Mouse (Mus musculus) hematopoietic stem cell, adult 5-6 weeks (primary cell): ENCODE data around the gene Kdm4c. TPM values are rescaled to one million over a fixed set of nuclear protein-coding genes. Genes with fewer than 3 reads are reported as not detected.
A peak's percentile ranks its signal among the peaks of the same experiment; 100 is the strongest.
"Not testable (repeated sequence)": the region's sequence is repeated elsewhere in the genome, so short reads cannot be mapped to it uniquely, and the experiment has no call there.

Source experiments
- ATAC-seq, 2 experiments: fragments of 125-278 bp in 1 of 2; replicated peaks in 1 of 2; 2 replicates each; pipeline ENCODE4 v1.8.0; 2016 to 2017; ENCODE audit warnings: inconsistent platforms in 2 of 2, mild to moderate bottlenecking in 2 of 2, moderate number of reproducible peaks in 2 of 2, low read depth in 1 of 2, moderate TSS enrichment in 1 of 2; ENCODE audit not compliant: low FRiP score in 2 of 2, poor library complexity in 2 of 2, severe bottlenecking in 2 of 2, insufficient read depth in 1 of 2, low TSS enrichment in 1 of 2
- total RNA-seq: library from RNA; stranded (forward); fragments of 172-1452, 232-1000 nt; gene quantifications from 2 replicates; pipeline ENCODE4 v1.2.3, GENCODE M21; 2017

The Kdm4c gene
- 29.0 and 32.0 TPM in 2 replicates for total RNA-seq

GRCm38 (mm10) chr4:74242176-74242575 is at the start of gene Kdm4c:
Gene Kdm4c, plus strand, starts transcription at chr4:74242497.
- no peak for ATAC-seq

DNA sequence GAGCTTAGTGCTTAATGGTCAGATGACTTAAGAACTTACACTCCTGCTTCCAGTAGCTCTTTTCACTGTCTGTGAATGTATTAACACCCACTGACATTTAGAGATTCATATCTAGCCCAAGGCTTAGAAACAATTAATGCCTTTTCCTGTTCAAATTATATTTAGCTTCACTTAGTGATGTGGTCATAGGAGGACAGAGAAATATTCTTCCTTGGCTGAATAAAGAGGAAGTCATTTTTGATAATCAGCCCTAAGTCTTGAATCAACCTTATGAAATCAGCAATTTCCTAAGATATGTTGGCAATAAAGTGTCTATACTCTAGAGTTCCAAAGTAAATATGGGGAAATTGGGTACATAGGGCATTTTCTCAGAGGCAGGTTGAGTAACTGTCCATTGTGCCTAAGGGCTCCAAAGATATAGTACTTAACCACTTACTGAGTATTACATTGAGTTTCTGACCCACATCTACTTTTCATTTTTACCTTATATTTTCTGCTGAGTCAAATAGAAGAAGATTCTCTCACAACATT is 41.0 kb upstream of the Kdm4c start:
- no peak; a peak in 1 of 4 replicates for ATAC-seq

- ATAC-seq: not testable (repeated sequence)
Measured at GRCm38 (mm10) chr4:74221780-74222179, 20.5 kb upstream of the Kdm4c start.

- peak; percentile 56 to 75; a peak in 3 of 4 replicates for ATAC-seq
Measured at GRCm38 (mm10) chr4:74222360-74222759, 19.9 kb upstream of the Kdm4c start.

DNA sequence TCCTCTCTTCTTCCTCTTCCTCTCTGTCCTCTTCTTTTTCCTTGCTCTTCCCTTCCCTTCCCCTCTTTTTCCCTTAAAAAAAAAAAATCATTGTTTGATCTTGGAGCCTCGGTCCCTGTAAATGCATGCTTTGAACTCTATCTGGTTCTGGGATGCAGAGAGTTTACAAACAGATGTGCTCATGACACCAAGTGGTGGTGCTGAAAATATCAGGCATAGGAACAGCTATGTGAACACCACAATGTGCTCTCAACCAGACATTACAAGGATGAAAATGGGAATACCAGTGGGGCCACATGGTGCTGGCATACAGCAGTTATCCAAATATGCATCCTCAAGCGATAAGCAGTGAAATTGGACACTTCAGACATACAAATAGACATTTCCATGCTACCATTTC is 18.1 kb upstream of the Kdm4c start:
- no peak for ATAC-seq

- peak; percentile 54 to 75 for ATAC-seq
Measured at GRCm38 (mm10) chr4:74230994-74231393, 11.3 kb upstream of the Kdm4c start.

GRCm38 (mm10) chr4:74231405-74231804 is 10.9 kb upstream of the Kdm4c start:
- peak; percentile 74 to 84 for ATAC-seq

DNA sequence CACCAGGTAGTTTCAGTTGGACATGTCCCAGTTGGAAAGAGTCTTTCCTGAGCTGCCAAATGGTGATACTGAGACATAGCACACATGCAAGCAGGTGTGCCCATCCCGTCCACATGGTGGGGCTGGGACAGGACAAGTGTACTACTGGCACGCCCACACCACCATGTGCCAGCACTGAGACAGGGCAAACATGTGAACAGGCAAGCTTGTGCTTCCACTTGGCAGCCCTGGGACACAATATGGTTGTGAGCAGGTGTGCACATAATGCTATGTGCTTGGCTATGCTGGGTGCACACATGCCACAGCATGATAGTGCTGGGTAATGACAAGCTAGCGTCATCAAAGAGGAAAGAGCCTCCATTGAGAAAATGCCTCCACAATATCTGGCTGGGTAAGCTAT is 8.8 kb upstream of the Kdm4c start:
- no peak for ATAC-seq

- peak; percentile 90 to 91 for ATAC-seq
Measured at GRCm38 (mm10) chr4:74251348-74252244, 9.3 kb downstream of the Kdm4c start.

DNA sequence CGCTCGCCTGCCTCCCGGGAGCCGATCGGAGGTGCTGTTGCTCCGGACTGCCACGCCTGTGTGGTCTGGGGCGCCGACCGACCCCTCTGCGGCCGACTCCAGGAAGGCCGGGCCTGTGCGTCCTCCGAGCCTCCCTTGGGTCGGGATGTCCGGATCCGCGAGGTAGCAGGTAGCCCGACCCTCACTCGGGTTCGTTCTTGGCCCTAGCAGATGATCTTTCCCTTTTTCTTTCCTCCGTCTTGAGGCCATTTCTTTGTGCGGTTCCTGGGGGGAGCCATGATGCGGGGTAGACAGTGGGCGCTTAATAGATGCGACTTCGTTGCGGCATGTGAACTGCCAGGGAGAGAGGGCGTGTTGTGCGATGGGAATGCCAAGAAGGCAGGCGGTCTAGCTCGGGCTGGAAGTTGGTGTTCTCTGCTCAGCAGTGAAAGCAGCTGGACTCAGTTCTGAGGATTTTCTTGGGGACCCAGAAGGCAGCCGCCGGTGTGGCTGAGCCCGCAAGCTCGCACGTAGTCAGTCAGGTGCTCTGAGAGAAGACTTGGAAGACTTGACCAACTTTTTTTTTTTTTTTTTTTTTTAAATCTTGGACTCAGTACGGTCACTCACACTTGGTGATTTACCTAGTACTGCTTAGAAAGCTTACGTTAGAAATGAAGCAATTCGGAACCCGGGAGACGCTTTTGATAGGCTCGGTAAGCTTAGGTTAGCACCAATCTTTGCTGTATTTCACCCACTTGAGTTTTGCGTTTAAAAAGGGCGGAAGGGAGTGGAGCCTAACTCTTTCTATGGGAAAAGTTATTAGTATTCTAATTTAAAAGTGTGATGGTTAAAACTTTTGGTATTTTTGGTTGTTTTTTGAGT is 10.2 kb downstream of the Kdm4c start:
- peak; percentile 34 to 40 for ATAC-seq

DNA sequence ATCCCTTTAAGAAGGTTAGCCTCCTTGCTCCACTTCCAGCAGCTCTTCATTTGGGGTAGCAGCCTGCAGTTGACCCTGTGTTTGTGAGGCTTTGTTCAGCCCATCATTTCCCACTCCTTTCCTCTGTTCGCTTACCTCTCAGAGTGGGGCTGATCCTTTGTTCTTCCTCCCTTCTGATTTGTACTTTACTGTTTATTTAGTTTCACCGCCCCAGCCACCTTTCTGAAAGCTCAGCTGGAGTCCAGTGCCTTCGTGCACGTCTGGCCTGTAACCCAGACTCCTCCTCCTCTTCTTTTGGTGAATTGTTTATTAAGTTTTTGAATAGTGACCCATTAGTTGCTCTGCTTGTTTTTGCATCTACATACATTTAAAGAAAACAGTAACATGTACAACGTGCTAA is 15.6 kb downstream of the Kdm4c start:
- ATAC-seq: no peak

DNA sequence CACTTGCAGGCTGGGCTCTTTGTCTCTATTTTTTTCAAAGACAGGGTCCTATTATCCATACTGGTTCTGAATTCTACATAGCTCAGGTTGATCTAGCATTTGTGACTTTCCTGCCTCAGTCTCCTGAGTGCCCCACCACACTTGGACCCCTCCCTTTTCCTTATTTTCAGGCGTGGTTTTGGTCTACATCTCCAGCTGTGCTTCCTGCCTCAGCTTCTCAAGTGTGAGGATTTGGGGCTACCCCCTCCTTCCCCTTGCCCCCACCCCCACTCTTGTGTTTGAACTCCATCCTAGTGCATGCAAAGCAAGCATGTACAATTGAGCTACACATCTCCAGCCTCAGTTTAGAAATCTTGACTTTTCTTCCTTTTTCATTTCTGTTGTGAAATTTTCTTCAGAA is 16.2 kb downstream of the Kdm4c start:
- no peak for ATAC-seq

GRCm38 (mm10) chr4:74259331-74259730 is 17.0 kb downstream of the Kdm4c start:
- ATAC-seq: no peak

DNA sequence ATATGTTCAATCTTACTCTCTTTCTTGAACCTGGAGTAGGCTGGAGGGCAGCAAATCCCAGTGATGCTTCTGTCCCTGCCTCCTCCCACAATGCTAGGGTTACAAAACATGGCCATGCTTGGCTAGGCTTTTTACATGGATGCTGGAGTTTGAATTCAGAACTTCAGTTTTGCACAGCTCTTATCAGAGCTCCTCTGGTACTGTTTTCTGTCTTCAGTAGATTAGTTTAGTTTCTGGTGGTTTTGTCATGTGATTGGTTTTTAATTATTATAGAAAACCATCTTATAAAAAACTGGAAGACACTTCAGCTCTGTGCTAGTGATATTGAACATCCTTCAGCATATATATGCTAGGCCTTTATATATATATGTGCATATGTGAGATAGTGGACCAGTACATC is 19.6 kb downstream of the Kdm4c start:
- no peak for ATAC-seq

DNA sequence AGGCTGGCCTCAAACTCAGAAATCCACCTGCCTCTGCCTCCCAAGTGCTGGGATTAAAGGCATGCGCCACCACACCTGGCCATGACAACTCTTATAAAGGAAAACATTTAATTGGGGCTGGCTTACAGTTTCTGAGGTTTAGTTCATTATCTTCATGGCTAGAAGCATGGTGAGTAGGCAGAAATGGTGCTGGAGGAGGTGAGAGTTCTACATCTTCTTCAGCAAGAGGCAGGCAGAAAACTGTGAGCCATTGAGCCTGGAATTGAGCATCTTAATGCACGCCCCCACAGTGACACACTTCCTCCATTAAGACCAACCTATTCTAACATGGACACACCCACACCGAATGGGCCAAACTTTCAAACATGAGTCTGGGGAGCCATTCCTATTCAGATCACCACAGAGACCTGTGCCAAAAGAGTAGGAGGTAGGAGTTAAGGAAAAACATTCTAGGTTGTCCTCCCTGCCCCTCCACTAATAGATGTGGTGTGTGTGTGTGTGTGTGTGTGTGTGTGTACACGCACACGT is 22.2 kb downstream of the Kdm4c start:
- no peak for ATAC-seq

GRCm38 (mm10) chr4:74271180-74271579 is 28.9 kb downstream of the Kdm4c start:
- ATAC-seq: no peak

- no peak for ATAC-seq
Measured at GRCm38 (mm10) chr4:74277486-74277885, 35.2 kb downstream of the Kdm4c start.

- peak; percentile 71 to 75; a peak in 3 of 4 replicates for ATAC-seq
Measured at GRCm38 (mm10) chr4:74280170-74280569, 37.9 kb downstream of the Kdm4c start.
